Mouse (Mus musculus) lung, postnatal 0 days (tissue): Measurements from ENCODE around the gene Fcer1g. TPM values are rescaled to one million over a fixed set of nuclear protein-coding genes. Genes with fewer than 3 reads are reported as not detected.
A peak's percentile ranks its signal among the peaks of the same experiment; 100 is the strongest.

Experiments
- ATAC-seq: fragments of 200-750 bp; cut with Nextera tagmentation; 2 replicates; pipeline ENCODE4 v1.8.0; 2017; ENCODE audit warnings: moderate library complexity
- DNase-seq: peaks from one replicate; pipeline ENCODE4 v3.0.0-alpha.2; 2016; ENCODE audit warnings: low spot score
- H3K27ac ChIP-seq: fragments of 300-500 bp; sonication (generic); 2 replicates; pipeline ENCODE4 v1.5.1; 2014; ENCODE audit warnings: antibody characterized with exemption, mild to moderate bottlenecking, low read length, mixed read lengths
- H3K27me3 ChIP-seq: fragments of 300-500 bp; sonication (generic); replicated peaks from 2 replicates; pipeline ENCODE4 v1.6.1; 2014; ENCODE audit warnings: low read length, mixed read lengths; ENCODE audit not compliant: insufficient read depth
- H3K36me3 ChIP-seq: fragments of 300-500 bp; sonication (generic); 2 replicates; pipeline ENCODE4 v1.6.1; 2014; ENCODE audit warnings: low read length, mixed read lengths; ENCODE audit not compliant: insufficient read depth
- H3K4me1 ChIP-seq: fragments of 300-500 bp; sonication (generic); 2 replicates; pipeline ENCODE4 v1.6.1; 2014; ENCODE audit warnings: antibody characterized with exemption, low read depth, low read length, mixed read lengths; ENCODE audit not compliant: insufficient read depth
- H3K4me2 ChIP-seq: fragments of 300-500 bp; sonication (generic); replicated peaks from 2 replicates; pipeline ENCODE4 v1.6.1; 2014; ENCODE audit warnings: low read depth, mild to moderate bottlenecking, low read length, moderate library complexity, mixed read lengths
- H3K4me3 ChIP-seq: fragments of 300-500 bp; sonication (generic); 2 replicates; pipeline ENCODE4 v1.5.1; 2014; ENCODE audit warnings: low read depth, low read length
- H3K9ac ChIP-seq: fragments of 300-500 bp; sonication (generic); replicated peaks from 2 replicates; pipeline ENCODE4 v1.6.1; 2014; ENCODE audit warnings: low read depth, mild to moderate bottlenecking
- H3K9me3 ChIP-seq: fragments of 300-500 bp; sonication (generic); 2 replicates; pipeline ENCODE4 v1.6.1; 2016; ENCODE audit warnings: low read length, mixed read lengths
- CTCF ChIP-seq: IDR thresholded peaks from 2 replicates; pipeline ENCODE4 v1.5.1; 2016; ENCODE audit warnings: antibody characterized with exemption, mild to moderate bottlenecking
- EP300 ChIP-seq: IDR thresholded peaks from 2 replicates; pipeline ENCODE4 v1.6.1; 2016; ENCODE audit warnings: antibody characterized with exemption, mild to moderate bottlenecking, control low read depth
- WGBS: fragments of 180-500 bp; shearing (Covaris S2); extraction: QIAGEN DNeasy Blood & Tissue Kit; methylation state at CpG from one replicate; pipeline ENCODE4 v1.1.7; 2014; 5-methylcytosine and 5-hydroxymethylcytosine counted together
- polyA plus RNA-seq: library from polyadenylated mRNA; unstranded; fragments of >200 nt; fragmentation: Nextera tagmentation; extraction: Ambion mirVana; gene quantifications from 2 replicates; pipeline ENCODE4 v1.2.1, GENCODE M21; 2015

The Fcer1g gene
- polyA plus RNA-seq, 1 experiment from 2014 or later: 130 TPM

DNA sequence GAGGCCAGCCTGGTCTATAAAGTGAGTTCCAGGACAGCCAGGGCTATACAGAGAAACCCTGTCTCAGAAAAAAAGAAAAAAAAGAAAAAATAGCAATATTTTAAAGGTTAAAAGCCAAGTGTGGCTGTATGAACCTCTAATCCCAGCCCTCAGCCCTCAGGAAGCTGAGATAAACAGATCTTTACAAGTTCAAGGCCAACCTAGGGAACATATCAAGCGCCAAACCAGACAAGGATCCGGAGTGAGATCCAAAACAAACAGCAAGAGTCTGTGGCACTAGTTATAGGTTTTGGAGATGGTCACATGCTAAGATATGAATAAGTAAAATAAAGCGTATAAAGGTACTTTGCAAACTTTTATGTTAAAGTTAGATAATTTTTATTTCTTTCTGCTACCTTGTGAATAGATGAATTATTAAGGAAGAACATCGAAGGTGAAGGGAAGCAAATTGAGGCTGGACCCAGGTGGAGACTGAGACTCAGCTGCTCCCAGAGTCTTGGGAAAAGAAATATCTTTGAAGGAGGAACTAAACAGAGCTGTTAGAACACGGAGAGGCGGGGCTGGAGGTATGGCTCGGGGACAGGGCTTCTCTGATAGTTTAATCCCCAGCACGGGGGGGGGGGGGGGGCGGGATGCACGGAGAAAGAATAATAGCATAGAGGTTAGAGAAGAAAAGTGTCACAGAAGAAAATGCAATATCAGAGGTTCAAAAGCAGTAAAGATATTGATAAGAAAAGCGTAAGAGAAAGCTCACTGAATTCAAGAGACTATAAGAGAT lies 30.5 kb downstream of the Fcer1g start:
- Histone ChIP-seq H3K4me3 (no peak overlapping the region), H3K27ac (no peak overlapping the region), H3K9ac (no peak overlapping the region), H3K27me3 (no peaks in the 10 kb centered on the region), H3K9me3 (no peaks in the 10 kb centered on the region), H3K4me1 (no peaks in the 10 kb centered on the region), H3K4me2 (no peak overlapping the region), H3K36me3 (no peaks in the 10 kb centered on the region)
- DNase-seq (no peak), ATAC-seq (no peak)
- TF ChIP-seq CTCF: no peak
- TF ChIP-seq EP300: no peak
- 57% methylated on average over 9 of the region's 11 CpGs for WGBS

DNA sequence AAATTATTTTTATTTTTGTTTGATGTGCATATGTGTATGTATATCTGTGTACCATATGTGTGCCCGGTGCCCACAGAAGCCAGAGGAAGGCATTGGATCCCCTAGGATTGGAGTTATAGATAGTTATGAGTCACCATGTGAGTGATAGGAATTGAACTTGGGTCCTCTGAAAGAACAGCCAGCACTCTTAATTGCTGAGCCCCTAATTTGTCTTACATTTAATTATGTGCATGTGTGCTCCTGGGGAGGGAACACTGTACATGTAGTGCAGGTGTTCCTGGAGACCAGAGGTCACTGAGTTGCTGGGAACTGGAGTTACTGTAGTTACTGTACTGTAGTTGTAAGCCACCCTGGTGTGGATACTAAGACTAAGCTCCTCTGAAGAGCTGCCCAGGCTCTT lies 33.4 kb downstream of the Fcer1g start:
- Histone ChIP-seq H3K4me2 (no peak overlapping the region), H3K4me3 (no peak overlapping the region), H3K27ac (no peak overlapping the region), H3K4me1 (peaks cover 2% of the 10 kb centered on the region; the same call in 1 of the 2 replicates), H3K9ac (no peak overlapping the region), H3K36me3 (no peaks in the 10 kb centered on the region), H3K27me3 (no peaks in the 10 kb centered on the region; the same call in 1 of the 2 replicates), H3K9me3 (no peaks in the 10 kb centered on the region)
- ATAC-seq (no peak), DNase-seq (no peak)
- 98% methylated on average over 1 of the region's 1 CpGs for WGBS
- TF ChIP-seq EP300 (no peak), CTCF (no peak)

DNA sequence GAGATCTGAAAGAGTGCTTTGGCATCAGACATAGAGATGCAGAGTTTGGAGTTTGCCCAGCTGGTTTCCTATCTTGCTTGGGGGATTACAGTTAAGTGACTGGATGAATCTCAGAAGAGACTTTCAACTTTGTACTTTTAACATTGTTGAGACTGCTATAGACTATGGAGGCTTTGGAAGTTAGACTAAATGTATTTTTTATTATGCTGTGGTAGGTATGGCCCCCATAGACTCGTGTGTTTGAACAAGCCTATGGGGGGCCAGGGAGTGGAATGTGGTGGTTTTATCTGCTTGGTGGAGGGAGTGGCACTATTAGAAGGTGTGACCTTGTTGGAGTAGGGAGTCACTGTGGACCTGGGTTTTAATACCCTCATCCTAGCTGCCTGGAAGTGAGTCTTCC lies 34.6 kb downstream of the Fcer1g start:
- Histone ChIP-seq H3K4me3 (no peak overlapping the region), H3K4me1 (peaks cover 4% of the 10 kb centered on the region; the same call in 1 of the 2 replicates), H3K9ac (no peak overlapping the region), H3K4me2 (no peak overlapping the region), H3K9me3 (no peaks in the 10 kb centered on the region), H3K27me3 (peaks cover 7% of the 10 kb centered on the region; the same call in 1 of the 2 replicates), H3K27ac (no peak overlapping the region), H3K36me3 (no peaks in the 10 kb centered on the region)
- ATAC-seq: no peak
- no peak for TF ChIP-seq EP300
- no peak for TF ChIP-seq CTCF
- no peak for DNase-seq
- WGBS: 40% methylated on average over 1 of the region's 1 CpGs

GRCm38 (mm10) chr1:171195887-171196397 lies 38.2 kb downstream of the Fcer1g start, which contains the start of gene Pcp4l1:
TSS of gene Pcp4l1 (minus strand) at chr1:171196268.
- H3K4me1 ChIP-seq: peaks cover 4% of the 10 kb centered on the region; the same call in 1 of the 2 replicates
- H3K4me2 ChIP-seq: peak within 1 kb of the TSS; percentile 76
- H3K4me3 ChIP-seq: peak within 1 kb of the TSS; percentile 39
- no peak within 1 kb of the TSS for H3K27ac ChIP-seq
- no peak within 1 kb of the TSS for H3K9ac ChIP-seq
- TF ChIP-seq CTCF (no peak), EP300 (no peak)
- H3K36me3 ChIP-seq: no peaks in the 10 kb centered on the region
- peaks cover 16% of the 10 kb centered on the region; the same call in 1 of the 2 replicates for H3K27me3 ChIP-seq
- peak; percentile 64 for DNase-seq
- ATAC-seq: peak; percentile 90
- H3K9me3 ChIP-seq: no peaks in the 10 kb centered on the region
- WGBS: 5% methylated on average over 33 of the region's 33 CpGs

- H3K27me3 ChIP-seq: peaks cover 16% of the 10 kb centered on the region; the same call in 1 of the 2 replicates
- ATAC-seq: no peak
These were observed 38.9 kb downstream of the Fcer1g start for GRCm38 (mm10) chr1:171195046-171195822.

More at GRCm38 (mm10) chr1:171195046-171195822, 38.9 kb downstream of the Fcer1g start:
- H3K36me3 ChIP-seq: no peaks in the 10 kb centered on the region
- H3K4me3 ChIP-seq: peak overlapping the region; percentile 39
- H3K9ac ChIP-seq: no peak overlapping the region
- TF ChIP-seq CTCF: no peak
- H3K9me3 ChIP-seq: no peaks in the 10 kb centered on the region
- H3K27ac ChIP-seq: no peak overlapping the region
- peaks cover 4% of the 10 kb centered on the region; the same call in 1 of the 2 replicates for H3K4me1 ChIP-seq
- H3K4me2 ChIP-seq: peak overlapping the region; percentile 76
- no peak for DNase-seq
- 10% methylated on average over 20 of the region's 20 CpGs for WGBS
